ENCODE assay signal across 25 mouse cellular contexts in genomic region chr3:35099876-35100420, GRCm38 (mm10).
DNase-seq lines count a peak whose midpoint lies in the region; ATAC-seq lines count a peak whose summit lies in the region.
"Had no signal": no experiment of that assay in that cellular context is flagged by ENCODE, and none has a peak within 500 bp of the region (broad histone marks: within the 10 kb centered on the region; RNA-seq: fewer than 3 reads in every experiment).

No protein-coding gene starts in this region.

- no peak overlapping the region for H3K4me3 ChIP-seq in forebrain, embryonic 14.5 days (ENCODE audit: low read depth, low read length)
- no peak overlapping the region for H3K4me3 ChIP-seq in forebrain, embryonic 13.5 days
- no peak overlapping the region for H3K4me3 ChIP-seq in heart, embryonic 10.5 days
- H3K4me3 ChIP-seq in midbrain, embryonic 11.5 days (ENCODE audit: low read depth, low read length), result no peak overlapping the region
- H3K4me3 ChIP-seq in midbrain, embryonic 14.5 days (replicated peaks; ENCODE audit: low read depth, low read length), result no peak overlapping the region
- H3K4me3 ChIP-seq in forebrain, embryonic 16.5 days (replicated peaks; ENCODE audit: low read length), result no peak overlapping the region
- H3K4me3 ChIP-seq: heart, adult 2 months; heart, embryonic 12.5 days; heart, embryonic 15.5 days; hindbrain, embryonic 13.5 days; intestine, embryonic 15.5 days had no signal

- no peak overlapping the region for H3K4me2 ChIP-seq in forebrain, embryonic 14.5 days (ENCODE audit: low read length)
- H3K4me2 ChIP-seq in forebrain, embryonic 13.5 days, result no peak overlapping the region
- no peak overlapping the region for H3K4me2 ChIP-seq in midbrain, embryonic 11.5 days
- H3K4me2 ChIP-seq in midbrain, embryonic 14.5 days (ENCODE audit: low read length), result no peak overlapping the region
- no peak overlapping the region for H3K4me2 ChIP-seq in forebrain, embryonic 16.5 days (ENCODE audit: low read length)
- H3K4me2 ChIP-seq: heart, embryonic 12.5 days; heart, embryonic 15.5 days; hindbrain, embryonic 13.5 days; intestine, embryonic 15.5 days had no signal

- H3K36me3 ChIP-seq in forebrain, embryonic 14.5 days (ENCODE audit: control insufficient read depth, insufficient read depth, low read length), result no peaks in the 10 kb centered on the region
- no peaks in the 10 kb centered on the region for H3K36me3 ChIP-seq in forebrain, embryonic 13.5 days (ENCODE audit: poor library complexity, severe bottlenecking)
- H3K36me3 ChIP-seq in heart, embryonic 10.5 days, result no peaks in the 10 kb centered on the region
- no peaks in the 10 kb centered on the region for H3K36me3 ChIP-seq in midbrain, embryonic 11.5 days (ENCODE audit: control insufficient read depth, insufficient read depth, low read length)
- no peaks in the 10 kb centered on the region for H3K36me3 ChIP-seq in midbrain, embryonic 14.5 days (ENCODE audit: control insufficient read depth, insufficient read depth, low read length)
- H3K36me3 ChIP-seq in forebrain, embryonic 16.5 days (ENCODE audit: control insufficient read depth, insufficient read depth), result no peaks in the 10 kb centered on the region
- H3K36me3 ChIP-seq: G1E; heart, embryonic 12.5 days; heart, embryonic 15.5 days; hindbrain, embryonic 13.5 days; intestine, embryonic 15.5 days had no signal

- H3K9ac ChIP-seq in forebrain, embryonic 14.5 days (ENCODE audit: low read length), result no peak overlapping the region
- no peak overlapping the region for H3K9ac ChIP-seq in forebrain, embryonic 13.5 days
- no peak overlapping the region for H3K9ac ChIP-seq in midbrain, embryonic 11.5 days (ENCODE audit: low read length)
- no peak overlapping the region for H3K9ac ChIP-seq in midbrain, embryonic 14.5 days (replicated peaks; ENCODE audit: low read length)
- no peak overlapping the region for H3K9ac ChIP-seq in forebrain, embryonic 16.5 days (replicated peaks; ENCODE audit: low read depth, low read length)
- H3K9ac ChIP-seq: heart, embryonic 12.5 days; heart, embryonic 15.5 days; hindbrain, embryonic 13.5 days; intestine, embryonic 15.5 days had no signal

- H3K27me3 ChIP-seq in forebrain, embryonic 14.5 days (replicated peaks; ENCODE audit: control insufficient read depth, insufficient read depth, low read length), result no peaks in the 10 kb centered on the region
- no peaks in the 10 kb centered on the region for H3K27me3 ChIP-seq in forebrain, embryonic 13.5 days
- peaks cover 10% of the 10 kb centered on the region; the same call in 1 of the 2 replicates for H3K27me3 ChIP-seq in heart, embryonic 10.5 days (ENCODE audit: insufficient read depth, poor library complexity, severe bottlenecking)
- no peaks in the 10 kb centered on the region; the same call in 1 of the 2 replicates for H3K27me3 ChIP-seq in midbrain, embryonic 11.5 days (ENCODE audit: control insufficient read depth, insufficient read depth, low read length)
- peaks cover 4% of the 10 kb centered on the region; the same call in 1 of the 2 replicates for H3K27me3 ChIP-seq in midbrain, embryonic 14.5 days (ENCODE audit: control insufficient read depth, insufficient read depth, low read length)
- H3K27me3 ChIP-seq in forebrain, embryonic 16.5 days (replicated peaks; ENCODE audit: control insufficient read depth, insufficient read depth, low read length), result no peaks in the 10 kb centered on the region
- H3K27me3 ChIP-seq: CH12.LX; intestine, embryonic 15.5 days had no signal

- peak; percentile 46 for DNase-seq in forebrain, embryonic 14.5 days (ENCODE audit: low spot score)
- peak; percentile 43 for DNase-seq in heart, embryonic 10.5 days (ENCODE audit: low spot score)
- no peak for DNase-seq in heart, adult 9 months (ENCODE audit: low spot score in 2 of 2)
- DNase-seq in midbrain, embryonic 11.5 days (ENCODE audit: low spot score, missing footprints), result peak; percentile 81
- no peak for DNase-seq in midbrain, embryonic 14.5 days
- no peak for DNase-seq in adrenal gland, postnatal 36 days
- DNase-seq: adrenal gland, postnatal 10 days; B cell, adult 2 months; cerebellum, adult 11-12 months; cerebellum, adult 8-10 months; cerebellum, postnatal 10 days; gastrocnemius, postnatal 25 days; heart, adult 2 months; heart, postnatal 10 days; heart, postnatal 4 days; kidney, adult 11 months; kidney, adult 8-10 months had no signal

- peak; percentile 35; the same call in 1 of the 2 replicates for ATAC-seq in forebrain, embryonic 14.5 days
- ATAC-seq in forebrain, embryonic 13.5 days, result no peak
- ATAC-seq in midbrain, embryonic 11.5 days (ENCODE audit: low FRiP score), result no peak
- no peak for ATAC-seq in midbrain, embryonic 14.5 days (ENCODE audit: low FRiP score, low TSS enrichment)
- ATAC-seq in forebrain, embryonic 16.5 days, result peak; percentile 49; the same call in 1 of the 2 replicates
- ATAC-seq: intestine, embryonic 15.5 days had no signal

- no peaks in the 10 kb centered on the region for H3K9me3 ChIP-seq in forebrain, embryonic 14.5 days (replicated peaks; ENCODE audit: control insufficient read depth, low read length)
- H3K9me3 ChIP-seq in forebrain, embryonic 13.5 days (replicated peaks), result no peaks in the 10 kb centered on the region
- H3K9me3 ChIP-seq in heart, embryonic 10.5 days, result no peaks in the 10 kb centered on the region
- no peaks in the 10 kb centered on the region for H3K9me3 ChIP-seq in midbrain, embryonic 11.5 days (ENCODE audit: control insufficient read depth, low read length)
- H3K9me3 ChIP-seq in midbrain, embryonic 14.5 days (ENCODE audit: control insufficient read depth, low read length), result no peaks in the 10 kb centered on the region
- H3K9me3 ChIP-seq in forebrain, embryonic 16.5 days (ENCODE audit: control insufficient read depth, low read length), result no peaks in the 10 kb centered on the region
- H3K9me3 ChIP-seq: heart, embryonic 12.5 days; heart, embryonic 15.5 days; hindbrain, embryonic 13.5 days; intestine, embryonic 15.5 days had no signal

- peaks cover 27% of the 10 kb centered on the region for H3K4me1 ChIP-seq in forebrain, embryonic 14.5 days (ENCODE audit: control insufficient read depth, insufficient read depth, low read length)
- peaks cover 47% of the 10 kb centered on the region for H3K4me1 ChIP-seq in forebrain, embryonic 13.5 days
- peaks cover 3% of the 10 kb centered on the region; the same call in 1 of the 2 replicates for H3K4me1 ChIP-seq in heart, embryonic 10.5 days
- H3K4me1 ChIP-seq in midbrain, embryonic 11.5 days (ENCODE audit: control insufficient read depth, insufficient read depth, low read length), result peaks cover 37% of the 10 kb centered on the region
- H3K4me1 ChIP-seq in midbrain, embryonic 14.5 days (ENCODE audit: control insufficient read depth, insufficient read depth, low read length), result peaks cover 16% of the 10 kb centered on the region
- H3K4me1 ChIP-seq in forebrain, embryonic 16.5 days (replicated peaks; ENCODE audit: control insufficient read depth, insufficient read depth, low read length), result peaks cover 27% of the 10 kb centered on the region
- H3K4me1 ChIP-seq: intestine, embryonic 15.5 days had no signal

- H3K27ac ChIP-seq in forebrain, embryonic 14.5 days (ENCODE audit: low read depth, low read length), result no peak overlapping the region
- H3K27ac ChIP-seq in forebrain, embryonic 13.5 days, result no peak overlapping the region
- H3K27ac ChIP-seq in heart, embryonic 10.5 days, result no peak overlapping the region
- H3K27ac ChIP-seq in midbrain, embryonic 11.5 days (ENCODE audit: low read depth, low read length), result no peak overlapping the region
- no peak overlapping the region for H3K27ac ChIP-seq in midbrain, embryonic 14.5 days (replicated peaks; ENCODE audit: low read depth, low read length)
- H3K27ac ChIP-seq in forebrain, embryonic 16.5 days (ENCODE audit: low read length), result no peak overlapping the region
- H3K27ac ChIP-seq: heart, adult 2 months; heart, embryonic 15.5 days; hindbrain, embryonic 13.5 days; intestine, embryonic 15.5 days had no signal

- WGBS in forebrain, embryonic 14.5 days, result 65% methylated on average over 10 of the region's 10 CpGs
- WGBS in forebrain, embryonic 13.5 days, result 66% methylated on average over 10 of the region's 10 CpGs
- WGBS in heart, embryonic 10.5 days, result 82% methylated on average over 10 of the region's 10 CpGs
- 72% methylated on average over 10 of the region's 10 CpGs for WGBS in midbrain, embryonic 11.5 days
- 44% methylated on average over 10 of the region's 10 CpGs for WGBS in midbrain, embryonic 14.5 days
- 46% methylated on average over 10 of the region's 10 CpGs for WGBS in forebrain, embryonic 16.5 days

Comparison
In these comparisons a context has a peak if more than half of its experiments do, and no peak if none do; other contexts are left out.
1. ATAC-seq: peak in forebrain, embryonic 14.5 days (single experiment) and forebrain, embryonic 16.5 days (single experiment); none in forebrain, embryonic 13.5 days (single experiment), midbrain, embryonic 11.5 days (single experiment) and midbrain, embryonic 14.5 days (single experiment).
2. DNase-seq: peak in forebrain, embryonic 14.5 days (single experiment), heart, embryonic 10.5 days (single experiment) and midbrain, embryonic 11.5 days (single experiment); none in heart, adult 9 months (0 of 2), midbrain, embryonic 14.5 days (single experiment) and adrenal gland, postnatal 36 days (0 of 2).